Mouse (Mus musculus) stomach, embryonic 15.5 days (tissue): Measurements from ENCODE around the gene Cuzd1. TPM values are rescaled to one million over a fixed set of nuclear protein-coding genes. Genes with fewer than 3 reads are reported as not detected.

Experiments
- polyA plus RNA-seq: library from polyadenylated mRNA; unstranded; fragments of >200 nt; fragmentation: Nextera tagmentation; extraction: Ambion mirVana; gene quantifications from 2 replicates; pipeline ENCODE4 v1.2.1, GENCODE M21; 2015

Gene Cuzd1
- polyA plus RNA-seq, 1 experiment from 2014 or later: 0.40 TPM

Other genes with a start within 250 kb of the Cuzd1 start
- gene 4933402N03Rik, start 176.0 kb downstream of the Cuzd1 start, polyA plus RNA-seq: not detected in 2 replicates
- gene 5430419D17Rik, start 147.9 kb downstream of the Cuzd1 start, polyA plus RNA-seq: 0.01 and 0.03 TPM in 2 replicates
- not detected in 2 replicates for gene Fam24b, start 7.2 kb upstream of the Cuzd1 start, polyA plus RNA-seq
- gene Fam24a, start 11.6 kb upstream of the Cuzd1 start, polyA plus RNA-seq: not detected in 2 replicates
- 17.7 and 19.2 TPM in 2 replicates for gene 2310057M21Rik, start 40.5 kb upstream of the Cuzd1 start, polyA plus RNA-seq
- gene Pstk, start 48.8 kb upstream of the Cuzd1 start, polyA plus RNA-seq: 69.8 and 75.2 TPM in 2 replicates
- 11.4 and 13.2 TPM in 2 replicates for gene Ikzf5, start 88.2 kb upstream of the Cuzd1 start, polyA plus RNA-seq
- 92.4 and 103 TPM in 2 replicates for gene Acadsb, start 88.3 kb upstream of the Cuzd1 start, polyA plus RNA-seq
- 1.6 and 2.0 TPM in 2 replicates for gene Hmx3, start 220.6 kb upstream of the Cuzd1 start, polyA plus RNA-seq
- gene Hmx2, start 226.5 kb upstream of the Cuzd1 start, polyA plus RNA-seq: 1.0 and 1.4 TPM in 2 replicates
- 187 and 198 TPM in 2 replicates for gene Bub3, start 237.9 kb upstream of the Cuzd1 start, polyA plus RNA-seq